Mouse (Mus musculus) retina, postnatal 7 days (tissue): Measurements from ENCODE around the gene BC030867.
"Not testable (repeated sequence)": the region's sequence is repeated elsewhere in the genome, so short reads cannot be mapped to it uniquely, and the experiment has no call there.

Experiments
- DNase-seq: peaks from one replicate; pipeline ENCODE4 v3.0.0-alpha.2; 2012; ENCODE audit warnings: low read depth, low spot score

BC030867 gene

GRCm38 (mm10) chr11:102249351-102250090, 839 bp downstream of the BC030867 start:
- DNase-seq = no peak

DNA sequence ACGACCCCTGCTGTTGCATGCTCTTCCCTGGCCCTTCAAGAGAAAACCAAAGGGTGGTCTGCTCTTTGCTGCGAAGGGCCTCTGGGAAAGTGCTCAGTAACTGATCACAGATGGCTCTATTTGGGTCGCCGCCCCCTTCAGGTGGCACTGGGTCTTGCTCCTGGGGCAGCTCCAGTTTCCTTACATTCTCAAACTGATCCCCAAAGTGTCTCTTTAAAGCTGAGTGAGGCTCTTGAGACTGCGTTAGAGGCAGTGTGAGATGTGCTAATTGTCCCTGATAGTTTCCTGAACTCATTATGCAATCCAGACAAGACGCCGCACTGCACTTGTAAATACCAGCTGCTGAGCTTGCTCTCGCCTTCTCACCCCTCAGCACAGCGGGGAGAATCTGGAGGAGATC, 8.8 kb downstream of the BC030867 start:
- DNase-seq = no peak

GRCm38 (mm10) chr11:102258095-102258494, 9.4 kb downstream of the BC030867 start:
- DNase-seq = no peak

DNA sequence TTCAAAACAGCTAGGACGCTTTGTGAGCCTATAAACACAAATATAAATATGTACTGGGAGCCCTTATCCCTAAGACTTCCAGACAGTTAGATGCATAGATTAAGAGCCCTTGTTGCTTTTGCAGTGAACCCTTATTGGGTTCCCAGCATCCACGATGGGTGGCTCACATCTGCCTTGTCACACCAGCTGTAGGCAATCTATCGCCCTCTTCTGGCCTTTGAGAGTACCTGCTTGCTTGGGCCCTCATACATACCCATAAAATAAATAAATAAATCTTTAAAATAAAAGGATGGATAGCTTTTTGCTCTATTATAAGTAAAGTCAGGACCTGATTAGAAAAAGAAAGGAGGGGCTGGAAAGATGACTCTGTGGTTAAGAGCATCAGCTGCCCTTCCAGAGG, 9.8 kb downstream of the BC030867 start:
- no peak for DNase-seq

GRCm38 (mm10) chr11:102263211-102263610, 14.5 kb downstream of the BC030867 start:
- DNase-seq = no peak

DNA sequence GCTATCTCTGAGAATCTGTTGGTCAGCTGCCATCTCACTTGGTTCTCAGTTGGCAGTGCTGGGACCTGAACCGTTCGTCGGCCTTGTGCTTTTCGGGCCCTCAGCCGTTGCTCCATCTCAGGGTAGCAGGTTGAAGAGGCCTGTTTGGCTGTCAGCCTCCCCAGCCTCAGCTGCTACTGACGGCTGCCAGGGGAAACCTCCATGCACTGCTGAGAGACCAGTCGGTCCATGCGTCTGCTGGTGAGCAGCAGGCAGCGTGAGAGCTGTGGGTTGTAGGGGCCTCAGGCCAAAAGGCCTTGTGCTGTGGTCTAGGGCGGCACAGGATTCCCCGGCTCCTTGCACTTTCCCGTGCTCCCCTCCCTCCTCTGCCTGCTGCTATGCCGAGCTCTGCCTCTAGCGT, 17.1 kb downstream of the BC030867 start:
- DNase-seq = no peak

DNA sequence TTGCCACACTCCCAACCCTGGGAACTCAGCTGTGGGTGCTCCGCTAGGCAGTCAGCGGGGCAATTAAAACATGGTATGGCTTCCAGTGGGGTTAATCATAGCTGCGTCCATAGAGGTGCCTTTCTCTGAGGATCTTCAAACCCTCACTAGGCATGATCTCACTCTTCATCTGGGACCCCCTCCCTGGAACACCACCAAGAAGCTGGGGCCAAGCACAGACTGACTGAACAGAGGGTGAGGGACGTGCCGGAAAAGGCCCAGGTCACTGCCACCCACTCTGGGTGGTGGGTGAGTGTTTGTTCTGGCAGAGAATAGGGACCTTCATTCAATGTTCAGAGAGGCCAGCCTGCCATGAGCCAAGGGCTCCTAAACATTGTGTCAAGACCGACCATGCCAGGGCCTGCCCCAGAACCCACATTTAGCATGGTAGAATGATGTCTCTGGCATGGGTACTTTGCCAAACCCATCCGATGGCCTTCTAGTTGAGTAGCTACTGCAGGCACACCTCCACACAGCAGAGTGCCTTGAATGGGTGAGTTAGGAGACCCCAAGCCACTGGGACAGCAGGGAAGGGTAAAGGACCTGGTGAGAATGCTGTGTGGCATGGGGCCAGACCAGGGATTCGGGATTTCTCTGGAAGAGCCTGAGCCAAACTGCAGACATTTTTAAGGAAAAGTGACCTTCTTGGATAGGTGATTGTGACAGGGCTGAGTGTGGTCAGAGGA, 18.1 kb downstream of the BC030867 start:
- DNase-seq = no peak

DNA sequence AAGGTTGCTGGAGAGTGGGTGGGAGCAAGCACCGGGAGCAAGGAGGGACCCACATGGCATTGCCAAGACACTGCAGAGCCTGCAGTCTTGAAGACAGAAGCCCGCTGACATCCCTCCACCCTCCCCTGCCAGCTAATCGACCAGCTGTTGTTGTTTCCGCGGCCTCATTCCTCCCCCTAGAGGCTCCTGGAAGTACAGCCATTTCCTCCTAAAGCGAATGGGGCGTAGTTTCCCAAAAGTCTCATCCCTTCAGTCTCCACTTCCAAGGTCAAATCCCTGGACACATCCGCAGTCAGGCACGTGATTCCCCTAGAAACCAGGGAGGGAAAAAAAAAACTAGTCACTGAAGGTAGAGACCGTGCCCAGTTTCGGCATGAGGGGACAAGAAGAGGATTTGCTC, 18.8 kb downstream of the BC030867 start:
- DNase-seq = peak; percentile 74

DNA sequence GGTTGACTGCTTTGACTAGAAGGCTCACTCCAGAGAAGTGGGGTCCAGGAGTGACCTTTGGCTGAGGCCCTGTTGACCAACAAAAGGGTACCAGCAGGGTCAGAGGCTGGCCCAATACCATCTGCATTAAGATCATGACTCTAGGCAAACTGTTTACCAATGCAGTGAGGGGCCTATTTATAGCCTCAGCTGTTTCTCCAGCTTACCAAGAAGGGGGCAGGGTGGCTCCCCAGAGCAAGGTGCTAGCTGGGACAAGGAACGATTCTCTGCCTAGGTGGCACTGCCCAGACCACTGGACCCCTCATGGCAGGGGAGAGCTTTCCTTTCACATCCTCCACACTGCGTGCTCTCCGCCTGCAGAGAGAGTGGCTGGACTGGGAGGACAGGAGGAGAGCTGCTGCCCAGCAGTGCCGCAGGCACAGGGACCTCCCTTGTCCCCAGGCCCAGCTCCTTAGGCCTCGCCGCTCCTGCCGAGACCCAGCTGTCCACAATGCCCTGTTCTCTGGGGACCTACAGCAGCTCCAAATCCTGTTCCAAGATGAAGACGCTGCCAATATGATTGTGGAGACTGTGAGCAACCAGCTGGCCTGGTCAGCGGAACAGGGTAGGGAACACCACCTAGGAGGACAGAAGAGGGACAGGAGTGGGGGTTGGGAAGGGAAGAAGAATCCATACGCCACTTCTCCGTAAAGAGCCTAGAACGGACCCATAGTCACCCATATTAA, 20.0 kb downstream of the BC030867 start, which contains the start of gene Asb16:
Gene Asb16, plus strand, starts transcription at position 224 of the 725 bp plus-strand sequence.
- no peak for DNase-seq

DNA sequence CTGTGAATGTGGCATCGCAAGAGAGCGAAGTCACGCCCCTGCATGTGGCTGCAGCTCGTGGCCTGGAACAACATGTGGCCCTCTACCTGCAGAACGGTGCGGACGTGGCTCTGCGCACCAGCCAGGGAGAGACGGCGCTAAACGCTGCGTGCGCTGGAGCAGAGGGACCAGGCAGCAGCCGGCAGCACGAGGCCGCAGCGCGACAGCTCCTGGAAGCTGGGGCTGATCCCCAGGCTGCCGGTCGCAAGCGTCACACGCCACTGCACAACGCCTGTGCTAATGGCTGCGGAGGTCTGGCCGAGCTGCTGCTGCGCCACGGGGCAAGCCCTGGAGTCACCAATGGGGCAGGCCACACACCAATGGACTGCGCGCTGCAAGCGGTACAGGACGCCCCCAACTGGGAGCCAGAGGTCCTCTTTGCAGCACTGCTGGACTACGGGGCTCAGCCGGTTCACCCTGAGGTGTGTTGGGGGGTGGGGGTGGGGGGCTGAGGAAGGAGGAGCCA, 27.8 kb downstream of the BC030867 start:
- DNase-seq = peak; percentile 24

- DNase-seq = no peak
These were observed 29.1 kb downstream of the BC030867 start for GRCm38 (mm10) chr11:102277754-102278153.

- no peak for DNase-seq
These were observed 30.9 kb downstream of the BC030867 start for GRCm38 (mm10) chr11:102279595-102279994.

- not testable (repeated sequence) for DNase-seq
These were observed 31.6 kb downstream of the BC030867 start for GRCm38 (mm10) chr11:102280267-102280666.

DNA sequence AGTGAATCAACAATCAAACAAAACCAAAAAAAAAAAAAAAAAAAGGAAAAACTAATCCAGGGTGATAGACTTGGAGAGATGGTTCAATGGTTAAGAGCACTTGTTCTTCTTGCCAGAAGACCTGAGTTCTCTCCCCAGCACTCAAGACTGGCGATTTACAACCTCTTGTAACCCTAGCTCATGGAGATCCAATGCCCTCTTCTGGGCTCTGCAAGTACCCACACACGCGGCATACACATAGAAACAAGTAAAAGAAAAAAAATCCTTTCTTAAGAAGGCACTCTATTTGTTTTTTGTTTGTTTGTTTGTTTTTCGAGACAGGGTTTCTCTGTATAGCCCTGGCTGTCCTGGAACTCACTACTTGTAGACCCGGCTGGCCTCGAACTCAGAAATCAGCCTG, 35.2 kb downstream of the BC030867 start:
- no peak for DNase-seq

DNA sequence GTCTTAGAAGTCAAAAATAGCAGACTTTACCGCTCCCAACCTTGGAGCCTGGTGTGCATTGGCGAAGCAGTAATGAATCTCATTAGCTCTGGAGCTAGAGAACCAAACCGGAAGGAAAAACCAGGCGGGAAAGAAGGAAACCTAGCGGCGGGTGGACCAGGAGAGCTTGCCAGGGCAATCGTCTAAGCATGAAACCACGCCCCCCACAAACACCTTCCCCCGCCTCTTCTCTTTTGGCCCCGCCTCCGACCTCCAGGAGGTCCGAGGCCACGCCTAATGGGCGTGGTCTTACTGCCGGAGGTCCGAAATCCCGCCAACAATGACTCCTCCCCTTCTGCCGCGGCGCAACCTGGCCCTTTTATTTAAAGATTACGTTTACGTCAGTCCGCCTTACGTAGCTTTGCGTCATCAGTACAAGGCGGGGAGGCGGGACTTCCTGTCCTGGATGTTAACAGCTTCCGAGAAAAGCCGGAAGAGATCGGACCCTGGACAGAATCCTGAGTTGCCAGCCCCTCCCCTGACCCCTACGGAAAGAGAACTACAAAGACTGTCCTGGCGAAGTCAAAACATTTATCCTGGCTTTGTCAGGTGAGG, 35.9 kb downstream of the BC030867 start, which contains the start of gene Tmub2:
Gene Tmub2, plus strand, starts transcription at position 431 of the 594 bp plus-strand sequence.
- peak; percentile 98 for DNase-seq

GRCm38 (mm10) chr11:102285095-102285834, 36.6 kb downstream of the BC030867 start:
- DNase-seq = no peak

DNA sequence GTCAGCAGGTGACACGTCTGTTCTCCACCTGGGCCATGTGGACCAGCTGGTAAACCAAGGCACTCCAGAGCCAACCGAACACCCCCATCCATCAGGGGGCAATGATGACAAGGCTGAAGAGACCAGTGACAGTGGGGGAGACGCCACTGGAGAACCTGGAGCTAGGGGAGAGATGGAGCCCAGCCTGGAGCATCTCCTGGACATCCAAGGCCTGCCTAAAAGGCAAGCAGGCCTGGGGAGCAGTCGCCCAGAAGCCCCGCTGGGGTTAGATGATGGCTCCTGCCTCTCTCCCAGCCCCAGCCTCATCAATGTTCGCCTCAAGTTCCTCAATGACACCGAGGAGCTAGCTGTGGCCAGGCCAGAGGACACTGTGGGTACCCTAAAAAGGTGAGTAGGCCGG, 38.8 kb downstream of the BC030867 start:
- no peak for DNase-seq

GRCm38 (mm10) chr11:102288027-102288804, 39.5 kb downstream of the BC030867 start:
- DNase-seq = no peak

DNA sequence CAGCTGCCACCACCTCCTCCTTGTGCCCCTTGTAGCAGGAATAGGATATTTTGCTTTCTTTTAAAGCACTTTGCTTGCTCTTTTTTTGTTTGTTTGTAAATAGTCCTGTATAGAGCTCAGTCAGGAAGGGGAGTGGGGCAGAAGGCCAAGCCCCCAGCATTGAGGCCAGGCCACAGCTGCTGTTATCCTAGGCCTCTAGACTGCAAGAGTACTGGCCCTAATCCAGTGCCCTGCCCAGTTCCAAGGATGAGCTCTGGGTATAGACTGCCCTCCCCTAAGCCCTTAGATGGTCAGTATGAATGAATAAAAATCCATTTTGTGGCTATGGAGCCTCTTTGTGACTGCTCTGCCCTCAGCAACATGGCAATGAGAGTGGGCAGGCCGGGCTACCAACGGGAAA, 40.2 kb downstream of the BC030867 start:
- no peak for DNase-seq

DNA sequence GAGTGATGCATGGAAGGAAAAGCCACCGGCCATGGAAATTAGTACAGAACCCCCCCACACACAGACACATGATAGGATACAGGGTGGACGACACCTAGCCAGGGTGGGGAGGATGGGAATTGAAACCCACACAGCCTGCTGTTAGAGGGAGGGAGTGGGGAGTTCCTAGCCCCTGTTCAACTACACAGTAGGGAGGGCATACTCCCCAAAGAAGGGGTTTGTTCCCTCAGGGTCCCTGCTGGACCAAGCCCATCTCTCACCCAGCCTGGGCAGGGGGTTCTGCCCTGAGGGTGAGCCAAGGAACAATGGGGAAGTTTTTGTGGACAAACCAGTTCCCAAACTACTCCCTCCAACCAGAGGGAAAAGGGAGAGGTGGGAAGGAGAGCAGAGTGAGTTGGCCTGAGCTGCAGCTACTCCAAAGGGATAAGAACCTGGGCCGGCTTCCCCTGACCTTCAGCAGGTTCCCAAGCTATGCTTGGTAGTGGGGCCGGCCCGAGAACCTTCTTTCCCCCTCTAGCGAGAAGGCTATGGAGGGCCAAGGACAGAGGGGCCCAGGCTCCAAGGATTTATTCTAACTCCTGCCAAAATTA, 40.9 kb downstream of the BC030867 start:
- DNase-seq = no peak
